Mouse (Mus musculus): Measurements from ENCODE around the gene Samm50. TPM values are rescaled to one million over a fixed set of nuclear protein-coding genes. Genes with fewer than 3 reads are reported as not detected.
"Not testable (repeated sequence)": the region's sequence is repeated elsewhere in the genome, so short reads cannot be mapped to it uniquely, and the experiment has no call there.

Samm50 gene
- 148 and 151 TPM in 2 replicates for polyA plus RNA-seq (2015; fragmentation: Nextera tagmentation; extraction: Ambion mirVana)

DNA sequence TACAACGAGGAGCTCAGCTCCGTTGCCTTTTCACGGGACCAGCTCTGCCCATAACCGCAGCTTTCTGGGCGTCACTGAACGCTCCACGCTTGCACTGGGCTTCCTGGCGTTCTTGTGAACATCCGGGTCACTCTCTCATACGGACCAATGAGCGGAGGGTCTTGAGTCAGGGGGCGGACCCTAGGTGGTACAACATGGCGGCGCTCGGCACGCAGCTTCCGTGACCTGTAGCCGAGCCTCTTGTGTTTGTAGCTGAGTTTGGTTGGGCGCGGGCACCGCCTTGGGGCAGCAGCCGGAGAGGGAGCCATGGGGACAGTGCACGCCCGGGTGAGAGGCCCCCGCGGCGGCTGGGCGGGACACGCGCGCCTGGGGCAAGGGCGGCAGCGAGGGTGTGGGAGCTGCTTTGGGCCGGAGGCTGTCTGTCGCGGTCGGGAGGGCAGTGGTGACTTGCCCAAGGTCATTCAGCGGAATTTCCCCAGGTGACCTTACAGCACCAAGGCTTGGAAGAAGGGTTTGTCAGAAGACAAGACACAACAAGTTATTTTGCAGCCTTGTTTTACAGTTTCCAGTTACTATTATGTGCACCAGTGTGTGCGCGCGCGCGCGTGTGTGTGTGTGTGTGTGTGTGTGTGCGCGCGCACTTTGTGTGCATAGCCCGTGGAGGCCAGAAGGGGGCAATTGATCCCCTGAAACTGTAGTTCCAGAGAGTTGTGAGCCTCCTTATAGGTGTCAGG lies at the start of gene Samm50:
Gene Samm50 (plus strand): TSS at position 184 of the 734 bp plus-strand sequence.
- no peaks in the 10 kb centered on the region for H3K9me3 ChIP-seq
- no peaks in the 10 kb centered on the region for H3K27me3 ChIP-seq (replicated peaks)
- H3K9ac ChIP-seq: peak within 1 kb of the TSS; percentile 91
- H3K4me2 ChIP-seq (replicated peaks): peak within 1 kb of the TSS; percentile 76
- peak within 1 kb of the TSS; percentile 96 for H3K27ac ChIP-seq
- WGBS: 2% methylated on average over 48 of the region's 48 CpGs
- peak; percentile 99 for ATAC-seq
- peak within 1 kb of the TSS; percentile 98 for H3K4me3 ChIP-seq (replicated peaks)
- peaks cover 7% of the 10 kb centered on the region; the same call in 1 of the 2 replicates for H3K4me1 ChIP-seq (replicated peaks)
- H3K36me3 ChIP-seq: peaks cover 9% of the 10 kb centered on the region; the same call in 1 of the 2 replicates

DNA sequence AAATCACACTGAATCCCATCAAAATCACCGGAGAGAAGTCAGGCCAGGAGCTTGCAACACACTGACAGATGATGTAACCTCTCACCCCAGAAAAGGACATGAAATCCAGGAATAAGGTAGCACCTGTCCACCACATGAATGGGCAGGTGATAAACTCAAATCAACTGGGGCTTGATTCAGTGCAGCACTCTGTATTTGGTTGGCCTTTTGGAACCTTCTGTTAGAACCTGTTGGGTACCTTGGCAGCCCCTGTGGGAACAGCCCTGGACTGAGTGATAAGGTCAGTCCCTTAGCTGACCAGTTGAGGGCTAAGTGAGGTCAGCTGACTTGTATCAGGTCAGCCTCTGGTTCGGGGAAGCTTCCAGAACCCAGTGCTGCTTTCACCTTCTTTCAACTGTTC lies 35.9 kb upstream of the Samm50 start:
- Histone ChIP-seq H3K4me1 (replicated peaks) (no peaks in the 10 kb centered on the region), H3K9ac (no peak overlapping the region), H3K27me3 (replicated peaks) (no peaks in the 10 kb centered on the region), H3K9me3 (no peaks in the 10 kb centered on the region), H3K4me3 (replicated peaks) (no peak overlapping the region), H3K36me3 (no peaks in the 10 kb centered on the region), H3K4me2 (replicated peaks) (no peak overlapping the region), H3K27ac (no peak overlapping the region)
- no peak for ATAC-seq
- 88% methylated on average over 2 of the region's 2 CpGs for WGBS

DNA sequence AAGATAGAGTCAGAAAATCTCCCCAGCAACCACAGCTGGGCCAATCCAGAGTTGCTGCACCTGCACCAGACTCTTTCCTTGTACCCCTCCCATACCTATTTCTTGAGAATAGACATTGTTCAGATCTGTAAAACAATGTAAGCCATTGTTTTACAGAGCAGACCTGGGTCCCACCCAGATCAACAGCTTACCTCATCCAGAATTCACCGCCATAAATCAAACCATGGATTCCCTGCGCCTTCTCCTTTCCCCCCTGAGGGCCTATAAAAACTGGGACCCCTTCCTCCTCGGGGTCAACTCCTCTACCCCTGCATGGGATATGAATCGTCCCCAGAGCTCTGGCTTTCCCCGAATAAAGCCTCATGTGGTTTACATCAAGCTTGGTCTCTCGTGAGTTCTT lies 34.5 kb upstream of the Samm50 start:
- not testable (repeated sequence) for H3K27ac ChIP-seq; H3K9ac ChIP-seq; H3K4me2 ChIP-seq (replicated peaks); ATAC-seq; H3K4me1 ChIP-seq (replicated peaks); H3K36me3 ChIP-seq; H3K4me3 ChIP-seq (replicated peaks); H3K27me3 ChIP-seq (replicated peaks); H3K9me3 ChIP-seq
- WGBS: 79% methylated on average over 6 of the region's 6 CpGs

DNA sequence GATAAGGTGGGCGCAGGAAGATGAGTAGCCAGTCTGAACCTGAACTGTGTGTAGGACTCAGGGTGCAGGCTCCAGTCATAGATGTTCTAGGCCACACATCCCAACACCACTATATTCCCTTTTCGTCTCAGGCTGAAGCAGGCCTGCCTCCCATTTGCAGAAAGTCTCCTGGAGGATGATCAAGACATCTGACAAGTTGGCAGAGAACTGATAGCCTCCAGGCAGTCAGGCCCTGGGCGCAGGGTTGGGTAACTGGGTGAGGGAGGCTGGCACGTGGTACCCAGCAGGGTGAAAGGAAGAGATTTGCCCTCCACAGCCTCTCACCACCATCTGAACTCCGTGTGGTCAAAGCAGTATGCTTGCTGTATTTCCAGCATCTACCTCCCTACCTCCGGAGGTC lies 30.2 kb upstream of the Samm50 start:
- Histone ChIP-seq H3K4me3 (replicated peaks) (no peak overlapping the region), H3K36me3 (no peaks in the 10 kb centered on the region), H3K4me2 (replicated peaks) (no peak overlapping the region), H3K9me3 (no peaks in the 10 kb centered on the region), H3K9ac (no peak overlapping the region), H3K4me1 (replicated peaks) (no peaks in the 10 kb centered on the region), H3K27ac (no peak overlapping the region), H3K27me3 (replicated peaks) (no peaks in the 10 kb centered on the region)
- WGBS: 82% methylated on average over 6 of the region's 6 CpGs
- ATAC-seq: no peak

DNA sequence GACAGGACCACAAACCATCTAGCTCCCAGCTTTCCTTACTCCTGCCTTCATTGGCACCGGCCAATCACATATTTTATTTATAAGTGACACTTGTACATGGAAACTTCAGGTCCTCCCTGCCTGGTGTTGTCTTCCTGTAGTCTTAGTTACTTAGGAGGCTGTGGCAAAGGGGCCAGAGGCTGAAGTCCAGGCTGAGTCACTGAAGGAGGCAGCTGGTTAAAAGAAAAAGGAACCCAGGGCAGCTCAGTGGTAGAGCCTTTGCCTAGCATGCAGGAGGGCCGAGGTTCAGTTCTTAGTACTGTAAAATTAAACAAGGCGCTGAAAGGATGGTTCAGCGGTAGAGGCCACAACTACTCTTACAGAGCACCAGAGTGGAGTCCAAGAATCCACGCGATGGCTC lies 25.2 kb upstream of the Samm50 start:
- no peak overlapping the region for H3K4me3 ChIP-seq (replicated peaks)
- peaks cover 13% of the 10 kb centered on the region for H3K4me1 ChIP-seq (replicated peaks)
- WGBS: 66% methylated on average over 6 of the region's 6 CpGs
- no peak overlapping the region for H3K4me2 ChIP-seq (replicated peaks)
- no peaks in the 10 kb centered on the region for H3K36me3 ChIP-seq
- H3K27me3 ChIP-seq (replicated peaks): 0 out of 2 replicates have a peak, but pooled peaks cover 8% of the 10 kb centered on the region
- no peak for ATAC-seq
- no peak overlapping the region for H3K9ac ChIP-seq
- H3K27ac ChIP-seq: no peak overlapping the region
- no peaks in the 10 kb centered on the region for H3K9me3 ChIP-seq

DNA sequence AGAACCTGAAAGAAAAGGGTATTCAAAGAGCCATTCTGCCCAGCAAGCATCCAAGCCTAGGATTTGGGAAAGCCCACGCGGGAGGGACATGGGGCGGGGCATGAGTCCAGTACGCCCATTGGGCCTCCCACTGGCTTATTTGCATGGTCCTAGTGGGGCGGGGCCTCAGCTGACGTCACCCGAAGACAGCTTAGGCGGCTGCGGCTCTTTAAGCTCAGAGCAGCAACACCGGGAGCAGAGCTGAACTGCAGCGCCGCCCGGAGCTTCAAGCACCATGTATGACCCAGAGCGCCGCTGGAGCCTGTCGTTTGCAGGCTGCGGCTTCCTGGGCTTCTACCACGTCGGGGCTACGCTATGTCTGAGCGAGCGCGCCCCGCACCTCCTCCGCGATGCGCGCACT lies 24.4 kb upstream of the Samm50 start, which contains the start of gene Pnpla3:
Gene Pnpla3 (plus strand): TSS at position 238 of the 400 bp plus-strand sequence.
- Histone ChIP-seq H3K9me3 (no peaks in the 10 kb centered on the region), H3K4me3 (replicated peaks) (peak within 1 kb of the TSS; percentile 53), H3K4me2 (replicated peaks) (peak within 1 kb of the TSS; percentile 98), H3K27me3 (replicated peaks) (0 out of 2 replicates have a peak, but pooled peaks cover 8% of the 10 kb centered on the region), H3K4me1 (replicated peaks) (peaks cover 13% of the 10 kb centered on the region), H3K9ac (peak within 1 kb of the TSS; percentile 45), H3K27ac (0 out of 2 replicates have a peak within 1 kb of the TSS, but pooled peaks have one; percentile 17), H3K36me3 (no peaks in the 10 kb centered on the region)
- ATAC-seq: peak; percentile 99
- 0% methylated on average over 28 of the region's 28 CpGs for WGBS

DNA sequence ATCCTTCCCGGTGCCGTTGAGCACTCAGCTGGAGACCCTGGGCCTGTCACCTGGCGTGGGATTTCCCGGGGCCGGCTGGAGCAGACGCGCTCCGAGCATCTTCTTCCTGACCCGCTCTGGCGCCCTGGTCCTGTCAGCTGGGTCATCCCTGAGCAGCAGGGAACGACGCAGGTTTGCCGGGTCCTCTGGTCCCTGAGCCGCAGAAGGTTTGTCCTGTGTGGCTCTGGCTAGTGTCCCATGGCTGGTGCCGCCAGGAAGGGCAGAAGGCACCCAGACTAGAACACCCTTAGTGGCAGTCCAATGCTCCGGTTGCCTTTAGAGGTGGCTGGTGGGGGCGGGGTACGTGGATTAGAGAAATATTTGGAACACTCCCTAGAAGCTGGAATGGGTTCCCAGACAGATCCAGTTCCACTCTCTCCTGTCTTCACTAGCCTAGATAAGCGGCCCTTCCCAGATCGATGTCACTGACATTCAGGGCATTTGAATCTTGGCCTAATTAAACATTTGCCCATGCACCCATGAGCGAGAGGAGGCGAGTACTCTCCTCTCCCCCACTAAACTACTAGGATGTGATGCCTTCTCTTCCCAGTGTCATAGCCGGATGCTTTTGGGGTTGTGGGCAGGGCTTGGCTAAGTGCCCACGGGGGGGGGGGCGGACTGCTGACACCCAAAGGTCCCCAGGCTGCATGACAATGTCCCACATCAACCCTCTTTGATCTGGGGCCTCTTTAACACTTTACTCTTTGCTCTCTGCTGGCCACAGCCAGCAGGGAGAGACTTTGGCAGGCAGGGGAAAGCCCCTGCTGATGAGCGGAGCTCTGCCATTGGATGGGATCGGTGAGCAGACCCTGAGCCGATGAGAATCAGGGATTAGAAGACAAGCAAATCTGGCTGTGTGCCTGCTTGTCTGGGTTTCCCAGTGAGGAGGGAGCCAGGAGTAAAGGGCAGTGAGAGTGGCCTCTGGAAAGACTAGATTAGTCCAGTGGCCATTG lies 23.6 kb upstream of the Samm50 start:
- 0 out of 2 replicates have a peak overlapping the region, but pooled peaks have one; percentile 17 for H3K27ac ChIP-seq
- WGBS: 2% methylated on average over 28 of the region's 28 CpGs
- peak overlapping the region; percentile 53 for H3K4me3 ChIP-seq (replicated peaks)
- H3K9ac ChIP-seq: peak overlapping the region; percentile 45
- H3K36me3 ChIP-seq: no peaks in the 10 kb centered on the region
- peak; percentile 35 for ATAC-seq
- peaks cover 13% of the 10 kb centered on the region for H3K4me1 ChIP-seq (replicated peaks)
- H3K9me3 ChIP-seq: no peaks in the 10 kb centered on the region
- 0 out of 2 replicates have a peak, but pooled peaks cover 8% of the 10 kb centered on the region for H3K27me3 ChIP-seq (replicated peaks)
- H3K4me2 ChIP-seq (replicated peaks): peak overlapping the region; percentile 98

DNA sequence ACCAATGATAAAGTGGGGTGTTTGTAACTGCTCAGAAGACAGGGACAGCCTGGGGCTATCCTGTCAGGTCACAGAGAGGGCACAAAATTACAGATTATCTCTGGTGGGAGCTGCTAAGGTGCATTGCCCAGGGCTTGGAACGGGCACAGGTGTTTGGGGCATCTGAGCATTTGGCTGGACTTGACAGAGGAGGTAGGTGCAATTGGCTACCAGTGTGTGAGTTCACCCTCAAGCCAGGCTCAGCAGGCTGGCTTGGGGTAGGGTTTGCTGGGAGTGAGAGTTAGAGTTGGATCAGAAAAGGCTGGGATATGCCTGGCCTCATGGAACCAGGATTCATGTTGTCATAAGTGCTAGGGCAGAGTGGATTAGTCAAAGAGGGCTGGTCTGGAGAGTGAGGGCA lies 22.5 kb upstream of the Samm50 start:
- Histone ChIP-seq H3K4me1 (replicated peaks) (peaks cover 13% of the 10 kb centered on the region), H3K27me3 (replicated peaks) (0 out of 2 replicates have a peak, but pooled peaks cover 8% of the 10 kb centered on the region), H3K9ac (no peak overlapping the region), H3K27ac (no peak overlapping the region), H3K4me2 (replicated peaks) (no peak overlapping the region), H3K36me3 (no peaks in the 10 kb centered on the region), H3K4me3 (replicated peaks) (no peak overlapping the region), H3K9me3 (no peaks in the 10 kb centered on the region)
- no peak for ATAC-seq
- WGBS: 64% methylated on average over 1 of the region's 1 CpGs

DNA sequence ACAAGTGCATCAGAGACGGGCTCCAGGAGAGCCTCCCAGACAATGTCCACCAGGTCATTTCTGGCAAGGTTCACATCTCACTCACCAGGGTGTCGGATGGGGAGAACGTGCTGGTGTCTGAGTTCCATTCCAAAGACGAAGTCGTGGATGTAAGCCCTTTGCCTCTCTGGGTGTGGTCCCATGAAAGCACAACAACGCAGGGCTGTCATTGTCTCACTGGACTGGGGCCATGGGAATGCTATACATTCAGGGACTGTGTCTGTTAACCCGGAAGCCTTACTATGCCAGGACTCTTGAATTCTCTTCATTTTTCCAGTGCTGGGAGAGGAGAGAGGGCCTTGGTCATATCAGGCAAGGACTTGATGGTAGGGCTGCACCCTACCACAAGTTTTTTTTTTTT lies 20.9 kb upstream of the Samm50 start:
- Histone ChIP-seq H3K4me1 (replicated peaks) (peaks cover 13% of the 10 kb centered on the region), H3K4me3 (replicated peaks) (no peak overlapping the region), H3K27me3 (replicated peaks) (0 out of 2 replicates have a peak, but pooled peaks cover 8% of the 10 kb centered on the region), H3K4me2 (replicated peaks) (no peak overlapping the region), H3K9ac (no peak overlapping the region), H3K27ac (no peak overlapping the region), H3K36me3 (no peaks in the 10 kb centered on the region), H3K9me3 (no peaks in the 10 kb centered on the region)
- ATAC-seq: no peak
- 82% methylated on average over 7 of the region's 7 CpGs for WGBS

DNA sequence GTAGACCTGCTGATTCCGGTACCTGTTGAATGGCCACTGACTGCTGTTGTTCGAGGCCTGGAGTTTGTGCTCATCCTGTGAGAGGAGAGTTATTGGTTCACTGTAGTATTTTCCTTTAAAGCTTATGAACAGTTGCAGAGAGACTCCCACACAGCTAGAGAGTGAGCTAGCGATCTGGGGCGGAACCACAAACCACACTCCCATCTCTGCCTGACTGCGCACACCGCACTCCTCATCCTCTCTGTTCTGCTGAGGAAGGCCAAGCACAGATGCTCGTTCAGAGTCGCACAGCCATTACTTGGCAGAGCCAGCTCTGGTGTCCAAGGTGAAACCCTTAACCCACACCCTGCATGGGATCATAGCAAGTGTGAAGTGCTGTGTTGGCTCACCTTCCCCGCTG lies 13.3 kb upstream of the Samm50 start:
- Histone ChIP-seq H3K9me3 (no peaks in the 10 kb centered on the region), H3K4me2 (replicated peaks) (no peak overlapping the region), H3K9ac (no peak overlapping the region), H3K4me1 (replicated peaks) (no peaks in the 10 kb centered on the region), H3K27me3 (replicated peaks) (no peaks in the 10 kb centered on the region), H3K27ac (no peak overlapping the region), H3K4me3 (replicated peaks) (no peak overlapping the region), H3K36me3 (no peaks in the 10 kb centered on the region)
- ATAC-seq: no peak
- 90% methylated on average over 9 of the region's 9 CpGs for WGBS

DNA sequence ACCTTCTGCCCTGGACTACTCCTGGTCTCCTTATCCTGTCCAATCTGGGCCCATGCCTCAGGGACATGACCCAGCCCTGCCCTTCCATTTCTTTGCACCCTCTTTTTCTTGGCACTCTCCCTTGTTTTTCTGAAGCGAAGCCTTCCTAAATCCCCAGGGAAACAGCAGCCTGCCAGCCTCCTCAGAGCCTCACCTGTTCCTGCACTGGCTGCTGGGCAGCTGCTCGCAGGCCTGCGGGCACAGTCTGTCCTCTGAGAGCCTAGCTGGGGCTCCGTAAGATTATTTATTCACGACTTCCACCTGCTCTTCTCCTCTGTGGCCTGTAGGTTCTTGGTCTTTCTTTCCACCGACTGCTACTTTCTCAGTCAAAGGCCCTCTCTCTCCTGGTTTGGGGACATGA lies 10.0 kb upstream of the Samm50 start:
- Histone ChIP-seq H3K4me1 (replicated peaks) (no peaks in the 10 kb centered on the region), H3K9ac (no peak overlapping the region), H3K4me3 (replicated peaks) (no peak overlapping the region), H3K36me3 (no peaks in the 10 kb centered on the region), H3K27me3 (replicated peaks) (no peaks in the 10 kb centered on the region), H3K27ac (no peak overlapping the region), H3K9me3 (no peaks in the 10 kb centered on the region), H3K4me2 (replicated peaks) (no peak overlapping the region)
- no peak for ATAC-seq
- WGBS: 61% methylated on average over 6 of the region's 6 CpGs

DNA sequence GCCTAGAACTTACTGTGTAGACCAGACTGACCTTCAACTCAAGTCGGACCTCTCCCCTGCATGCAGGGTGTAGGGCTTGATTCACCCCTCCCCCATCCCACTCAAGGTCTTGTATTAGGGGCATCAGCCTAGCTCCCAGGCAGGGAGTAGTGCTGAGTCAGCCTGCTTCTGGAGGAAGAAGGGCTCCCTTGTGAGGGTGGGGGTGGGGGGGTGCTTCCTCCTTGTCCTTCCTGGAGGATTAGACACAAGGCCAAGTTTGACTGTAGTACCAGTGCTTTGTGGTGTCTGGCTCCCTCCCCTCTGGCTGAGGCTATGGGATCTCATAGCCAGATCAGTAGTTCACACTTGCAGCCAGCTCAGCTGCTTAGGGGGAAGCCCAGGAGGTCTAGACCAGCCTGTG lies 8.1 kb upstream of the Samm50 start:
- ATAC-seq: no peak

More for the DNA sequence above, 8.1 kb upstream of the Samm50 start:
- Histone ChIP-seq H3K27me3 (replicated peaks) (no peaks in the 10 kb centered on the region), H3K9ac (no peak overlapping the region), H3K27ac (no peak overlapping the region), H3K9me3 (no peaks in the 10 kb centered on the region), H3K4me3 (replicated peaks) (no peak overlapping the region), H3K36me3 (no peaks in the 10 kb centered on the region), H3K4me2 (replicated peaks) (no peak overlapping the region), H3K4me1 (replicated peaks) (no peaks in the 10 kb centered on the region)
- WGBS: 44% methylated on average over 1 of the region's 1 CpGs
